Mouse (Mus musculus) spleen, adult 2 months (tissue): Measurements from ENCODE around the gene Timm23.

ENCODE experiments used
- CTCF ChIP-seq: fragments of 200-500 bp; IDR thresholded peaks from 2 replicates; pipeline ENCODE4 v1.5.1; 2011; ENCODE audit warnings: mild to moderate bottlenecking, inconsistent platforms; ENCODE audit not compliant: insufficient read depth, insufficient read length, insufficient replicate concordance; ENCODE audit errors: extremely low read depth
- POLR2A ChIP-seq: fragments of 200-500 bp; IDR thresholded peaks from 2 replicates; pipeline ENCODE4 v1.6.1; 2011; ENCODE audit warnings: low read depth, low read length, inconsistent platforms

GRCm38 (mm10) chr14:32183846-32184245 lies 17.9 kb downstream of the Timm23 start:
- no peak for TF ChIP-seq CTCF
- no peak for TF ChIP-seq POLR2A
